Mouse (Mus musculus): ENCODE data around the gene Scamp2. TPM values are rescaled to one million over a fixed set of nuclear protein-coding genes. Genes with fewer than 3 reads are reported as not detected.

Scamp2 gene
- polyA plus RNA-seq, 1 experiment, result 55.8 TPM

GRCm38 (mm10) chr9:57561711-57562099 is 962 bp downstream of the Scamp2 start:
- Histone ChIP-seq H3K4me1 (peaks cover 87% of the 10 kb centered on the region), H3K27me3 (replicated peaks) (no peaks in the 10 kb centered on the region), H3K4me3 (replicated peaks) (peak overlapping the region; percentile 94), H3K9me3 (no peaks in the 10 kb centered on the region), H3K36me3 (replicated peaks; ENCODE audit: low read length) (peaks cover 31% of the 10 kb centered on the region)
- TF ChIP-seq FLI1 (IDR thresholded peaks at IDR 0.05; ENCODE audit: low read length), result no peak
- TF ChIP-seq GATA1 (IDR thresholded peaks at IDR 0.05; ENCODE audit: borderline replicate concordance, low read length), result no peak

GRCm38 (mm10) chr9:57562896-57563372 is 2.2 kb downstream of the Scamp2 start:
- Histone ChIP-seq H3K4me1 (peaks cover 87% of the 10 kb centered on the region), H3K4me3 (replicated peaks) (peak overlapping the region; percentile 94), H3K9me3 (no peaks in the 10 kb centered on the region), H3K27me3 (replicated peaks) (no peaks in the 10 kb centered on the region), H3K36me3 (replicated peaks; ENCODE audit: low read length) (peaks cover 43% of the 10 kb centered on the region)
- TF ChIP-seq GATA1 (IDR thresholded peaks at IDR 0.05; ENCODE audit: borderline replicate concordance, low read length) (peak; percentile 98), FLI1 (IDR thresholded peaks at IDR 0.05; ENCODE audit: low read length) (peak; percentile 90)

- Histone ChIP-seq H3K36me3 (replicated peaks; ENCODE audit: low read length) (peaks cover 60% of the 10 kb centered on the region), H3K27me3 (replicated peaks) (no peaks in the 10 kb centered on the region), H3K4me1 (peaks cover 88% of the 10 kb centered on the region), H3K9me3 (no peaks in the 10 kb centered on the region), H3K4me3 (replicated peaks) (no peak overlapping the region)
- TF ChIP-seq GATA1 (IDR thresholded peaks at IDR 0.05; ENCODE audit: borderline replicate concordance, low read length), result no peak
- no peak for TF ChIP-seq FLI1 (IDR thresholded peaks at IDR 0.05; ENCODE audit: low read length)
These were observed 3.9 kb downstream of the Scamp2 start for GRCm38 (mm10) chr9:57564609-57565008.

GRCm38 (mm10) chr9:57565741-57566221 is 5.0 kb downstream of the Scamp2 start:
- peaks cover 70% of the 10 kb centered on the region for H3K36me3 ChIP-seq (replicated peaks; ENCODE audit: low read length)
- H3K9me3 ChIP-seq, result no peaks in the 10 kb centered on the region
- TF ChIP-seq FLI1 (IDR thresholded peaks at IDR 0.05; ENCODE audit: low read length) (no peak), GATA1 (IDR thresholded peaks at IDR 0.05; ENCODE audit: borderline replicate concordance, low read length) (no peak)
- peak overlapping the region; percentile 56 for H3K4me3 ChIP-seq (replicated peaks)
- peaks cover 91% of the 10 kb centered on the region for H3K4me1 ChIP-seq
- H3K27me3 ChIP-seq (replicated peaks), result no peaks in the 10 kb centered on the region

GRCm38 (mm10) chr9:57566846-57567245 is 6.1 kb downstream of the Scamp2 start:
- peaks cover 79% of the 10 kb centered on the region for H3K36me3 ChIP-seq (replicated peaks; ENCODE audit: low read length)
- H3K4me3 ChIP-seq (replicated peaks), result peak overlapping the region; percentile 17
- peaks cover 98% of the 10 kb centered on the region for H3K4me1 ChIP-seq
- no peaks in the 10 kb centered on the region; the same call in 1 of the 2 replicates for H3K9me3 ChIP-seq
- no peaks in the 10 kb centered on the region for H3K27me3 ChIP-seq (replicated peaks)
- TF ChIP-seq FLI1 (IDR thresholded peaks at IDR 0.05; ENCODE audit: low read length) (no peak), GATA1 (IDR thresholded peaks at IDR 0.05; ENCODE audit: borderline replicate concordance, low read length) (no peak)

- Histone ChIP-seq H3K4me3 (replicated peaks) (peak overlapping the region; percentile 57), H3K4me1 (peaks cover 98% of the 10 kb centered on the region), H3K9me3 (no peaks in the 10 kb centered on the region; the same call in 1 of the 2 replicates), H3K27me3 (replicated peaks) (no peaks in the 10 kb centered on the region), H3K36me3 (replicated peaks; ENCODE audit: low read length) (peaks cover 89% of the 10 kb centered on the region)
- no peak for TF ChIP-seq GATA1 (IDR thresholded peaks at IDR 0.05; ENCODE audit: borderline replicate concordance, low read length)
- no peak for TF ChIP-seq FLI1 (IDR thresholded peaks at IDR 0.05; ENCODE audit: low read length)
These were observed 7.8 kb downstream of the Scamp2 start for GRCm38 (mm10) chr9:57568500-57568899.

GRCm38 (mm10) chr9:57574397-57574796 is 13.7 kb downstream of the Scamp2 start:
- no peaks in the 10 kb centered on the region for H3K27me3 ChIP-seq (replicated peaks)
- H3K4me3 ChIP-seq (replicated peaks), result peak overlapping the region; percentile 29
- TF ChIP-seq GATA1 (IDR thresholded peaks at IDR 0.05; ENCODE audit: borderline replicate concordance, low read length) (no peak), FLI1 (IDR thresholded peaks at IDR 0.05; ENCODE audit: low read length) (no peak)
- peaks cover 96% of the 10 kb centered on the region for H3K4me1 ChIP-seq
- H3K36me3 ChIP-seq (replicated peaks; ENCODE audit: low read length), result peaks cover 88% of the 10 kb centered on the region
- no peaks in the 10 kb centered on the region; the same call in 1 of the 2 replicates for H3K9me3 ChIP-seq

GRCm38 (mm10) chr9:57575577-57575976 is 14.8 kb downstream of the Scamp2 start:
- no peaks in the 10 kb centered on the region; the same call in 1 of the 2 replicates for H3K9me3 ChIP-seq
- H3K4me1 ChIP-seq, result peaks cover 98% of the 10 kb centered on the region
- no peak for TF ChIP-seq FLI1 (IDR thresholded peaks at IDR 0.05; ENCODE audit: low read length)
- TF ChIP-seq GATA1 (IDR thresholded peaks at IDR 0.05; ENCODE audit: borderline replicate concordance, low read length), result no peak
- H3K4me3 ChIP-seq (replicated peaks), result peak overlapping the region; percentile 67
- H3K36me3 ChIP-seq (replicated peaks; ENCODE audit: low read length), result peaks cover 90% of the 10 kb centered on the region
- H3K27me3 ChIP-seq (replicated peaks), result no peaks in the 10 kb centered on the region

GRCm38 (mm10) chr9:57577144-57577849 is 16.6 kb downstream of the Scamp2 start:
- H3K9me3 ChIP-seq, result no peaks in the 10 kb centered on the region
- H3K27me3 ChIP-seq (replicated peaks), result no peaks in the 10 kb centered on the region
- peaks cover 98% of the 10 kb centered on the region for H3K4me1 ChIP-seq
- TF ChIP-seq GATA1 (IDR thresholded peaks at IDR 0.05; ENCODE audit: borderline replicate concordance, low read length) (no peak), FLI1 (IDR thresholded peaks at IDR 0.05; ENCODE audit: low read length) (no peak)
- H3K4me3 ChIP-seq (replicated peaks), result peak overlapping the region; percentile 86
- peaks cover 91% of the 10 kb centered on the region for H3K36me3 ChIP-seq (replicated peaks; ENCODE audit: low read length)

- H3K9me3 ChIP-seq, result no peaks in the 10 kb centered on the region
- peaks cover 89% of the 10 kb centered on the region for H3K4me1 ChIP-seq
- no peak overlapping the region for H3K4me3 ChIP-seq (replicated peaks)
- H3K27me3 ChIP-seq (replicated peaks), result no peaks in the 10 kb centered on the region
- no peak for TF ChIP-seq FLI1 (IDR thresholded peaks at IDR 0.05; ENCODE audit: low read length)
- TF ChIP-seq GATA1 (IDR thresholded peaks at IDR 0.05; ENCODE audit: borderline replicate concordance, low read length), result no peak
- peaks cover 88% of the 10 kb centered on the region for H3K36me3 ChIP-seq (replicated peaks; ENCODE audit: low read length)
These were observed 24.2 kb downstream of the Scamp2 start for GRCm38 (mm10) chr9:57584991-57585390.

Measured in megakaryocyte, embryonic 14.5 days (primary cell).